Mouse (Mus musculus) embryonic facial prominence, embryonic 15.5 days (tissue): ENCODE measurements around the gene Slc39a11. TPM values are rescaled to one million over a fixed set of nuclear protein-coding genes. Genes with fewer than 3 reads are reported as not detected.
A peak's percentile ranks its signal among the peaks of the same experiment; 100 is the strongest.
"Not testable (repeated sequence)": the region's sequence is repeated elsewhere in the genome, so short reads cannot be mapped to it uniquely, and the experiment has no call there.

ENCODE experiments used
- ATAC-seq: fragments of 200-750 bp; cut with Nextera tagmentation; 2 replicates; pipeline ENCODE4 v1.8.0; 2017; ENCODE audit warnings: low read depth, moderate TSS enrichment; ENCODE audit not compliant: insufficient number of reproducible peaks, low FRiP score, low TSS enrichment
- H3K27ac ChIP-seq: fragments of 300-500 bp; sonication (generic); replicated peaks from 2 replicates; pipeline ENCODE4 v1.5.1; 2015; ENCODE audit warnings: mild to moderate bottlenecking, inconsistent platforms
- H3K27me3 ChIP-seq: fragments of 300-500 bp; sonication (generic); 2 replicates; pipeline ENCODE4 v1.6.1; 2015; ENCODE audit warnings: inconsistent platforms
- H3K36me3 ChIP-seq: fragments of 300-500 bp; sonication (generic); 2 replicates; pipeline ENCODE4 v1.6.1; 2015; ENCODE audit warnings: mild to moderate bottlenecking, inconsistent platforms
- H3K4me1 ChIP-seq: fragments of 300-500 bp; sonication (generic); 2 replicates; pipeline ENCODE4 v1.6.1; 2015; ENCODE audit warnings: inconsistent platforms
- H3K4me2 ChIP-seq: fragments of 300-500 bp; sonication (generic); replicated peaks from 2 replicates; pipeline ENCODE4 v1.6.1; 2015; ENCODE audit warnings: mild to moderate bottlenecking, inconsistent platforms
- H3K4me3 ChIP-seq: fragments of 300-500 bp; sonication (generic); replicated peaks from 2 replicates; pipeline ENCODE4 v1.5.1; 2015; ENCODE audit warnings: mild to moderate bottlenecking, inconsistent platforms
- H3K9ac ChIP-seq: fragments of 300-500 bp; sonication (generic); 2 replicates; pipeline ENCODE4 v1.6.1; 2015; ENCODE audit warnings: inconsistent platforms
- H3K9me3 ChIP-seq: fragments of 300-500 bp; sonication (generic); replicated peaks from 2 replicates; pipeline ENCODE4 v1.6.1; 2016; ENCODE audit warnings: inconsistent platforms
- WGBS: fragments of 180-500 bp; shearing (Covaris S2); methylation state at CpG from one replicate; pipeline ENCODE4 v1.1.7; 2015; 5-methylcytosine and 5-hydroxymethylcytosine counted together
- polyA plus RNA-seq: library from polyadenylated mRNA; unstranded; fragments of >200 nt; fragmentation: Nextera tagmentation; extraction: Ambion mirVana; gene quantifications from 2 replicates; pipeline ENCODE4 v1.2.1, GENCODE M21; 2015

Slc39a11 gene
- polyA plus RNA-seq, 1 experiment from 2014 or later = 27.0 TPM

DNA sequence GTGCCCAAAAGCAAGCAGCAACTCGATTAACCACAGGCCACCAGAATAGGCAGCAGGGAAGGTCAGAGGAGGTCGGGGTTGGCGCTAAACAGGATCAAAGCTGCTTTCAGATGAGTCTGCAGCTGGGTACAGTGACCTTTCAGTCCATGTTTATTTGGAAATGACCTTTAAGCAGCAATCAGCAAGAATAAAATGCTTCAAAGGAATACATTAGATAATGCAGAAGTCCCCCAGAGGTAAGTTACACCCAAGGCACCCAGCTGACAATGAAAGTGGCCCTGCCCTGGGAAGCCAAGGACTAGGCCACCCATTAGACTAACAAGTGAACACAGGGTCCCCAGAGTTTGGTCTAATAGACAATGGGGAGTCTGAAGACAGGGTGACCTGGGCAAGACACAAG lies 60.9 kb downstream of the Slc39a11 start:
- 45% methylated on average over 3 of the region's 3 CpGs for WGBS

DNA sequence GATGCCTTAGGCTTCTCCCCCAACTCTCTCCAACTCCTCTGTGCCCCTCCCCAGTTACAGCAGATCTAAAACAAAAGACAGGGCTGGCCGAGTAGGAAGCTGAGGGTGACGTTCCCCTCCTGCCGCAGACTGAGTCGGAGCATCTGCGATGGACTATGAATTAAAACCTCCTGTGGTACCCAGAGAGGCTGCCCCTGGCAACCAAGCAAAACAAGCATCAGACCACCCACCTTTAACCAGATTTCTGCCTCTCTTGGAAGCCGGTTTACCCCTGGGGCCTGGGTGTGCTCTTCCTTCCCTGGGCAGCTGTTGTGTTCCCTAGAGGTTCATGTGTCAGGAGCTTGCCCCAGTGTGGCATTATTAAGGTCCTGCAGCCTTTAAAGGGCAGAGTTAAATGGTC lies 63.5 kb downstream of the Slc39a11 start:
- Histone ChIP-seq H3K9ac (no peak overlapping the region), H3K4me3 (no peak overlapping the region), H3K4me2 (no peak overlapping the region), H3K27me3 (no peaks in the 10 kb centered on the region), H3K9me3 (no peaks in the 10 kb centered on the region), H3K36me3 (no peaks in the 10 kb centered on the region), H3K27ac (no peak overlapping the region), H3K4me1 (peaks cover 9% of the 10 kb centered on the region; the same call in 1 of the 2 replicates)
- 31% methylated on average over 6 of the region's 6 CpGs for WGBS
- ATAC-seq = no peak

More for the DNA sequence above, 60.9 kb downstream of the Slc39a11 start:
- Histone ChIP-seq H3K4me3 (no peak overlapping the region), H3K27ac (no peak overlapping the region), H3K9ac (no peak overlapping the region), H3K9me3 (no peaks in the 10 kb centered on the region), H3K36me3 (no peaks in the 10 kb centered on the region), H3K4me2 (no peak overlapping the region), H3K4me1 (peaks cover 4% of the 10 kb centered on the region; the same call in 1 of the 2 replicates), H3K27me3 (no peaks in the 10 kb centered on the region)
- no peak for ATAC-seq

DNA sequence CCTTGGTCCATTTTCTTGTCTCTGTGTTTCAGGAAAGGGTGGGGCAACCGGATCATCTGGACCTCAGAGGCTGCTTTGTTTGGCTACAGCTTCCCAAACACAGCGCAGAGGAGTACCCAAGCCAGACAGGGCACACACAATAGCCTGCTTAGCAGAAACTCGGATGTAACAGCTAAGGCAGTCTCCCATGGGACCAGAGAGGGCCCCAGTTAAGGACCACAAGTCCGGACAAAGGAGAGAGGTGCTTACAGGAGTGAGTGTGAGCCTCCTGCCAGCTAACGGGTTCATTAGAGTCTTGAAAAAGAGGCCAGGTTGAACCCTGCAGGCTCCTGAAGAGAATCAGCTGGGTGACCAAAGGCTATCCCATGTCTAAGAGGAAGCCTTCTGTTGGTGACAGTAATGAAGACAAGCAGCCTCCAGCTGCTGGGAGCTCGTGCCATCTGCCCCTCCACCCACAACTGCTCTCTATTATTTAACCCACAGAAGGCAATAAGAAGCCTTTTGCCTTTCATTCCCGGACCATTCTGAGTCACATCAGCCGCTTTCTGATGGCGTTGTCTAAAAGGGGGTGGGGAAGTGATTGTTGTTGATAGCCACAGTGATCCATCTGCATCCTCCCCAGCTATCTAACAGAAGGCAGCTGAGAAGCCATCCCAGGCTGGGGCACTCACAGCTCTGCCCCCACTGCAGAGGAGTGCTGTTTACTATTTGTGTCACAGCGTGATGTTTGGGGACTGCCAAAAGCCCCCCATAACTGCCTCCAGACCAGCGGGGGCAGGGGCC lies 65.8 kb downstream of the Slc39a11 start:
- no peaks in the 10 kb centered on the region for H3K36me3 ChIP-seq
- H3K9me3 ChIP-seq = no peaks in the 10 kb centered on the region
- no peaks in the 10 kb centered on the region for H3K27me3 ChIP-seq
- WGBS = 45% methylated on average over 11 of the region's 11 CpGs
- no peak for ATAC-seq
- H3K4me3 ChIP-seq = no peak overlapping the region
- H3K9ac ChIP-seq = no peak overlapping the region
- H3K4me2 ChIP-seq = no peak overlapping the region
- H3K4me1 ChIP-seq = peaks cover 9% of the 10 kb centered on the region; the same call in 1 of the 2 replicates
- no peak overlapping the region for H3K27ac ChIP-seq

DNA sequence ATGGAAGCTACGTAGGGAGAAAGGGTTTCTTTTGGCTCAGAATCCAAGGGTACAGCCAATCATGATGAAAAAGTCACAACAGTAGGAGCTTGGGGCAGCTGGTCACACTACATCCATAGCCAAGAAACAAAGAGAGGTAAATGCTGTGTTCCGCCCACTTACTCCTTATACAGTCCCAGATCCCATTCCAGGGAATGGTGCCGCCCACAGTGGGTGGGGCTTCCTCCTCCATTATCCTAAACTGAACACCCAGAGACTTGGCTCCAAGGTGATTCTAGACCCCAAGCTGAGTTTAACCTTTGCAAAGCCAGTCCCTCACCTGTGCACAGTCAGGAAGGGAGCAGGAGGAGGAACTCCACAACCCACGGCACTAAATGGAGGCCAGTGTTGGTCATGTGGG lies 72.7 kb downstream of the Slc39a11 start:
- 78% methylated on average over 4 of the region's 4 CpGs for WGBS

DNA sequence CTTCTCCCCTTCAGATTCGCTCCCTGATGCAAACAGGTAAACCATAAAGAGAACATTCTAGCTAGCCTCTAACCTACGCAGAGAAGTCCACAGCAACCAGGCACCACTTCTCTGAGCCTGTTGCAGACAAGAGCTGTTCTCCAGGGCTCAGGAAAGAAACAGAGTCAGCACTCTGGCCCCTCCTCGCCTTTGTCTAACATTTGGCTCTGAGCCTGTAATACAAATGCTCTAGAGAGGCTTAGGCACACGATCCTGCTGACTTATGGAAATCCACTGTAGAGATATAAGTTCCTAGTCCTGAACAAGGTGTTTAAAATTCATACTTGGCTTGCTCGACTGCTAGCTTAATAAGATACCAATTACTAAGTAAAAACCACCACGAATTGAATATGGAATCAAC lies 77.2 kb downstream of the Slc39a11 start:
- Histone ChIP-seq H3K4me1 (0 out of 2 replicates have a peak, but pooled peaks cover 5% of the 10 kb centered on the region), H3K36me3 (no peaks in the 10 kb centered on the region), H3K9me3 (no peaks in the 10 kb centered on the region), H3K4me3 (no peak overlapping the region), H3K9ac (no peak overlapping the region), H3K27ac (no peak overlapping the region), H3K27me3 (no peaks in the 10 kb centered on the region), H3K4me2 (no peak overlapping the region)
- ATAC-seq = no peak
- 41% methylated on average over 6 of the region's 6 CpGs for WGBS

More for the DNA sequence above, 72.7 kb downstream of the Slc39a11 start:
- no peak overlapping the region for H3K4me3 ChIP-seq
- ATAC-seq = no peak
- no peaks in the 10 kb centered on the region for H3K9me3 ChIP-seq
- H3K4me2 ChIP-seq = no peak overlapping the region
- 0 out of 2 replicates have a peak, but pooled peaks cover 5% of the 10 kb centered on the region for H3K4me1 ChIP-seq
- no peaks in the 10 kb centered on the region for H3K36me3 ChIP-seq
- H3K27ac ChIP-seq = no peak overlapping the region
- no peaks in the 10 kb centered on the region for H3K27me3 ChIP-seq
- no peak overlapping the region for H3K9ac ChIP-seq

DNA sequence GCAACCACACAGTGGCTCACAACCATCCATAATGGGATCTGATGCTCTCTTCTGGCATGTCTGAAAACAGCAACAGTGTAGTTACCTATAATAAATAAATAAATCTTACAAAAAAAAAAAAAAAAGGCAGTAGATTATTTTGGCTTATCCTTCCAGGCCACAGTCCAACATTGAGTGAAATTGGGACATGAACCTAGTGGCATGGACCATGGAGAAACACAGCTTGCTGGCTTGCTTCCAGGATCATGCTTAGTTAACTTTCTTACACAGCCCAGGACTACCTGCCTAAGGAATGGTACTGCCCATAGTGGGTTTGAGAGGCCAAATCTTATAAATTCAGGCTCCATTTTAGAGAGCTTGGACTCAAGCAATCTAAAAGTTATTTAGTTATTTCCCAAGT lies 78.3 kb downstream of the Slc39a11 start:
- Histone ChIP-seq H3K4me3 (no peak overlapping the region), H3K4me1 (0 out of 2 replicates have a peak, but pooled peaks cover 5% of the 10 kb centered on the region), H3K27ac (no peak overlapping the region), H3K27me3 (no peaks in the 10 kb centered on the region), H3K4me2 (no peak overlapping the region), H3K9me3 (no peaks in the 10 kb centered on the region), H3K36me3 (no peaks in the 10 kb centered on the region), H3K9ac (no peak overlapping the region)
- no peak for ATAC-seq

DNA sequence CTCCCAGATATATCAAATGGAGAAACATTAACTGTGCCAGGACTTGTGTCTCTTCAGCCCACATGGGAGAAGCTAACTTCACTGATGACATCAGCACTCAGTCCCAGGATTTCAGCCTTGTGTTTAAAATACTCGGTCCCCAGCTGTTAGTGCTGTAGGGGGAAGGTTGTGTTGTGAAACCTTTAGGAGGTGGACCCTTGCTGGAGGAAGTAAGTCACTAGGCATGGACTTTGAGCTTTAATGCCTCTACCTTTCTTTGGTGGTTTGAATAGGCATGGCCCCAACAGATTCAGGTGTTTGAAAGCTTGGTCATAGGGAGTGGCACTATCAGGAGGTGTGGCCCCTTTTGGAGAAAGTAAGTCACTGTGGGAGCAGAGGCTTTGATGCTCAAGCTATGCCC lies 80.9 kb downstream of the Slc39a11 start:
- no peaks in the 10 kb centered on the region for H3K27me3 ChIP-seq
- peaks cover 20% of the 10 kb centered on the region for H3K4me1 ChIP-seq
- no peak overlapping the region for H3K4me3 ChIP-seq
- no peaks in the 10 kb centered on the region for H3K36me3 ChIP-seq
- no peak overlapping the region for H3K9ac ChIP-seq
- H3K27ac ChIP-seq = no peak overlapping the region
- no peak overlapping the region for H3K4me2 ChIP-seq
- WGBS = 68% methylated on average over 1 of the region's 1 CpGs
- no peak for ATAC-seq
- H3K9me3 ChIP-seq = no peaks in the 10 kb centered on the region

DNA sequence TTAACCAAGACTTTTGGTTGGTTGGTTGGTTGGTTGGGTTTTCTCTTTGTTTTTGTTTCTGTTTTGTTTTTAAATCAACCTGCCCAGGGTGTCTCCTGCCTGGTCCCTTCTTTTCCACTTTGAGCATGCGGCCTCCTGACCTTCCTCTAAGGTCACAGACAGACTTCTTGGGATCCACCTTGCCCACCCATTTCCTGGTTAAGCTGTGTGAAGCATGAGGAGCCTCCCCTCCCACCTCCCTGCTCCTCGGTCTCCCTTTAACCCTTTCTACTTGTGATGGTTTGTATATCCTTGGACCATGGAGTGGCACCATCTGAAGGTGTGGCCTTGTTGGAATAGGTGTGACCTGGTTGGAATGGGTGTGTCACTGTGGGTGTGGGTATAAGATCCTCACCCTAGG lies 82.0 kb downstream of the Slc39a11 start:
- H3K9ac ChIP-seq, H3K36me3 ChIP-seq, H3K9me3 ChIP-seq, H3K27ac ChIP-seq, H3K4me3 ChIP-seq, H3K4me2 ChIP-seq, H3K27me3 ChIP-seq, ATAC-seq: not testable (repeated sequence)
- peaks cover 15% of the 10 kb centered on the region for H3K4me1 ChIP-seq
- 76% methylated on average over 2 of the region's 2 CpGs for WGBS

DNA sequence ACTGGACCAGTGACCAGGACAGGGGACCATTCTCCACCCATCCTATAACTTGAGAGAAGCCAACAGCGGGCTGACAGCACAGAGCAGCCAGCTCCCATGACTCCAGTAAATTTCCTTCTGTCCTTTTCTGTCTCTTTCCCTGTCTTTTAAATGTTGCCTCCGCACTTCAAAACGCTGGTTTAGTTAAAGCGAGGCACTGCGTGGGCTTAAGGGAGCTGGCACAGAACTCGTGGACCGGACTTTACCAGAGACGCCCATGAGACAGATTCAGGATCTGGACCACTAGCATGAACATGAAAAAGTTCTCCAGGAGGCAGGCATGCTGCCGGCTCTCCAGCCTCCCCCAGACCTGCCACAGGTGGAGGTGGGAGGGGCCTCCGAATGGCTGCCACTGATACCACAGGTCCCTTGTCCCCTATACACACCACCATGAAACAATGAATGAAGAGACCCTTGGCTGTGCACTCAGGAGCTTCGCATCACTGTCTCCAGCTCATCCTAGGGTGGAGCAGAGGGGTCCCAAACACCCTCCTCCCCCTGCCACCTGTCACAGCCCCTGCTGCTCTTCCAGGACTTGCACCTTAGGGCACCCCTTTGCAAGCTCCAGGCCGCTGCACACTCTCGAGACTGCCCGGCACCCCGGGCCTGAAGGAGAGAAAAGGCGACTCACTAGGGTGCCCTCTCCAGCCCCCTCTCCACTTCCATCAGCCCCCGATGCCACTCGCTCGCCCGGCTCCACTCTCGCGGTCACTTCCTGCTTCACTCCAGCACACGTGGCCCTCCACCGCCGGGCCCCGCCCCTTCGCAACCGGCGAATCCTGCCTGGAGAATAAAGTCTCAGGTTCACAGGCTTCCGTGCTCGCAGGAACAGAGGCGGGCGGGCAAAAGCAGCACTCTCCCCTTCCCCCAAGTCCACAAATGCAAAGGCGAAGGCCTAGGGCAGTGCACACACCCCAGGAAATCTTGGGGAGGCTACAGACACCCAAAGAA lies 84.6 kb downstream of the Slc39a11 start:
- peak overlapping the region; percentile 35 for H3K9ac ChIP-seq
- no peak overlapping the region for H3K27ac ChIP-seq
- no peaks in the 10 kb centered on the region for H3K9me3 ChIP-seq
- no peaks in the 10 kb centered on the region for H3K27me3 ChIP-seq
- peak overlapping the region; percentile 93 for H3K4me2 ChIP-seq
- ATAC-seq = peak; percentile 80
- peak overlapping the region; percentile 62 for H3K4me3 ChIP-seq
- no peaks in the 10 kb centered on the region for H3K36me3 ChIP-seq
- H3K4me1 ChIP-seq = peaks cover 22% of the 10 kb centered on the region
- WGBS = 7% methylated on average over 34 of the region's 34 CpGs

DNA sequence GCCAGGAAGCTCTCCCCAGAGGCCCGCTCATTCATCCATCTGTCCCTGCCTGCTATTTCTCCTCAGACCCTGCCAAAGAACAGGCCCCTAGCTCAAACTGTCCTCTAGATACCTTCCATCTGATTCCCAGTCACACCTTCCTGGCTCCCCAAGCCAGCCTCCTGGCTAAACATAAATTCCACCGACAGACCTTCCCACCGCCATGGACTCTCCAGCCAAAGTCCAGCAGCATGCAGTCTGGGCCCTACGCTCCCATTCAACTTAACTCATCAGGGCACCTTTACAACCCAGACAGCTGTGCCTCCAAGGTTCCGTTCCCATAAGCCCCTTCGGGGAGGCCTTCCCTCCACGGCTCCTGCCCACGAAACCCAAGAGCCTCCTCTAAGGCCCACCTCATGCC lies 87.6 kb downstream of the Slc39a11 start:
- WGBS = 85% methylated on average over 8 of the region's 8 CpGs
- H3K36me3 ChIP-seq = no peaks in the 10 kb centered on the region

DNA sequence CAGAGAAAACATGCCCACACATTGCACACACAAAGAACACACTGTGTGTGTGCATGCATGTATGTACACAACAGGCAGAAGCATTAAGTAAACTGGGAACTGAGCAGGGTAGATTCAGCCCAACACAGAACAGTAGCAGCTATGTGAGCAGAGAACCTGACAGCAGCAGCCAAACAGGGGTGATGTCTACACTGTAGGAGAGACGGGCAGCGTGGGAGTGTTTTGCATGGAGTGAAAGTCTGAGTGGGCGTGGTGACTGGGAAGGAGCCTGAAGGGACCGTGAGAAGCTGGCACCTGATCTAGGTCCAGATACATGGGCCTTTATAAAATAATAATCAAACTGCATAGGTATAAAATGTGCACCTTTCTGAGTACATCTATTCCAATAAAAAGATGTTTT lies 89.7 kb downstream of the Slc39a11 start:
- Histone ChIP-seq H3K27ac (no peak overlapping the region), H3K27me3 (no peaks in the 10 kb centered on the region), H3K9ac (no peak overlapping the region), H3K4me3 (no peak overlapping the region), H3K36me3 (no peaks in the 10 kb centered on the region), H3K4me1 (peaks cover 39% of the 10 kb centered on the region), H3K9me3 (no peaks in the 10 kb centered on the region), H3K4me2 (no peak overlapping the region)
- ATAC-seq = no peak
- WGBS = 59% methylated on average over 4 of the region's 4 CpGs

More for the DNA sequence above, 87.6 kb downstream of the Slc39a11 start:
- Histone ChIP-seq H3K27ac (no peak overlapping the region), H3K9ac (no peak overlapping the region), H3K9me3 (no peaks in the 10 kb centered on the region), H3K27me3 (no peaks in the 10 kb centered on the region), H3K4me3 (no peak overlapping the region), H3K4me2 (no peak overlapping the region), H3K4me1 (peaks cover 41% of the 10 kb centered on the region)
- ATAC-seq = no peak
